Mouse (Mus musculus): ENCODE results near the gene Gm15155.

GRCm38 (mm10) chrX:155584586-155584985 lies 40.0 kb upstream of the Gm15155 start:
- no peak for TF ChIP-seq CTCF (IDR thresholded peaks at IDR 0.05; ENCODE audit: borderline replicate concordance, insufficient read depth, low read depth, low read length)
- no peak for TF ChIP-seq POLR2A (IDR thresholded peaks at IDR 0.05; ENCODE audit: borderline replicate concordance, insufficient read depth, low read length)

Data from cerebellum, adult 2 months (tissue).